Mouse (Mus musculus) neural tube, embryonic 11.5 days (tissue): ENCODE data around the gene Knstrn. TPM values are rescaled to one million over a fixed set of nuclear protein-coding genes. Genes with fewer than 3 reads are reported as not detected.

Source experiments
- ATAC-seq: fragments of 200-750 bp; cut with Nextera tagmentation; 2 replicates; pipeline ENCODE4 v1.8.0; 2017; ENCODE audit warnings: moderate number of reproducible peaks, mild to moderate bottlenecking, moderate TSS enrichment, moderate library complexity; ENCODE audit not compliant: insufficient read depth, low FRiP score, low TSS enrichment
- DNase-seq: peaks from one replicate; pipeline ENCODE4 v3.0.0-alpha.2; 2015; ENCODE audit warnings: low spot score
- H3K27ac ChIP-seq: fragments of 300-500 bp; sonication (generic); 2 replicates; pipeline ENCODE4 v1.5.1; 2014; ENCODE audit warnings: low read depth, mild to moderate bottlenecking, low read length
- H3K27me3 ChIP-seq: fragments of 300-500 bp; sonication (generic); 2 replicates; pipeline ENCODE4 v1.6.1; 2014; ENCODE audit warnings: mild to moderate bottlenecking, low read length, mixed read lengths; ENCODE audit not compliant: control insufficient read depth, insufficient read depth
- H3K36me3 ChIP-seq: fragments of 300-500 bp; sonication (generic); 2 replicates; pipeline ENCODE4 v1.6.1; 2014; ENCODE audit warnings: mild to moderate bottlenecking, low read length, moderate library complexity, mixed read lengths; ENCODE audit not compliant: control insufficient read depth, insufficient read depth
- H3K4me1 ChIP-seq: fragments of 300-500 bp; sonication (generic); 2 replicates; pipeline ENCODE4 v1.6.1; 2014; ENCODE audit warnings: low read length, mixed read lengths; ENCODE audit not compliant: control insufficient read depth, insufficient read depth
- H3K4me2 ChIP-seq: fragments of 300-500 bp; sonication (generic); 2 replicates; pipeline ENCODE4 v1.6.1; 2014; ENCODE audit warnings: low read depth, mild to moderate bottlenecking, moderate library complexity
- H3K4me3 ChIP-seq: fragments of 300-500 bp; sonication (generic); 2 replicates; pipeline ENCODE4 v1.5.1; 2014; ENCODE audit warnings: low read depth, low read length
- H3K9ac ChIP-seq: fragments of 300-500 bp; sonication (generic); 2 replicates; pipeline ENCODE4 v1.6.1; 2014; ENCODE audit warnings: mild to moderate bottlenecking, low read length
- H3K9me3 ChIP-seq: fragments of 300-500 bp; sonication (generic); 2 replicates; pipeline ENCODE4 v1.6.1; 2016; ENCODE audit warnings: low read length; ENCODE audit not compliant: control insufficient read depth
- WGBS: fragments of 180-500 bp; shearing (Covaris S2); extraction: QIAGEN DNeasy Blood & Tissue Kit; methylation state at CpG from one replicate; pipeline ENCODE4 v1.1.7; 2014; 5-methylcytosine and 5-hydroxymethylcytosine counted together
- polyA plus RNA-seq: library from polyadenylated mRNA; unstranded; fragments of >200 nt; fragmentation: Nextera tagmentation; extraction: Ambion mirVana; gene quantifications from 2 replicates; pipeline ENCODE4 v1.2.1, GENCODE M21; 2014

Knstrn gene
- polyA plus RNA-seq, 1 experiment from 2014 or later: 146 TPM

DNA sequence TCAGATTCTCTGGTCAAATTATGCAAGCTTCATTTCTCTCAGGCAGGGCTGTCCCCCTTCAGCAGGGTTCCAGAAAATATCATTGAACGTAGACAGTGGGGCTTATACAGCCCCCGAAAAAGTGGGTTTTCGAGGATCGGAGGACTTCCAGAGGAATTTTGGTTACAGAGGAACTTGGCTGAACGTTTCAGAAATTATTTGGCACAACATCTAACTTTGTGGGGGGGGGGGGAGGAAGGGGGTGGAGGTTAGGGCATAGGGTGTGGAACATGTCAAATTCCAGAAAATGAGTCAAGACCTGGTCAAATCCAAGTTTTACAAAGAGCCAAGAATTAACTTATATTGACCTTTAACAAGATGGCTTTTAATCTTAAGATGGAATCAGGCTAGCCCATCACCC is 15.3 kb downstream of the Knstrn start:
- Histone ChIP-seq H3K36me3 (peaks cover 3% of the 10 kb centered on the region), H3K27me3 (no peaks in the 10 kb centered on the region), H3K27ac (no peak overlapping the region), H3K4me3 (no peak overlapping the region), H3K4me1 (no peaks in the 10 kb centered on the region), H3K4me2 (no peak overlapping the region), H3K9me3 (no peaks in the 10 kb centered on the region), H3K9ac (no peak overlapping the region)
- no peak for DNase-seq
- 93% methylated on average over 5 of the region's 5 CpGs for WGBS
- ATAC-seq: no peak

DNA sequence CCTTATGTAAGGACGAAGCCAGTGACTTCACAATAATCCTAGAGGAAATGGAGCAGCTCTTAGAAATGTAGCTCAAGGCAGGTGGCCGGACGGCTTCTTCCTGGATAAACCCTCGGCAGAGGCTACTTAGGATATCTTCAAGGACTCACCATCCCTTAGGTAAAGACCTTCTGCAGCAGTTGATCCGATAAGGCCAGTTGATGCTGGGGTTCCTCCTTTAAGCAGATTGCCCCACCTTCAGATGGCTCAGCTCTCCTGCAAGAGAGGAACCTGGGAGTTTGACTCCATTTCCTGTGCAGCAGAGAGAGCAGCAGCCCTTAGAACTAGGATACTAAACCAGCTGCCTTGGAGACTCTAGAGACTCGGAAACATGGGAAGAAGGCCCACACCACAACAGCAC is 20.3 kb downstream of the Knstrn start:
- no peak for ATAC-seq

DNA sequence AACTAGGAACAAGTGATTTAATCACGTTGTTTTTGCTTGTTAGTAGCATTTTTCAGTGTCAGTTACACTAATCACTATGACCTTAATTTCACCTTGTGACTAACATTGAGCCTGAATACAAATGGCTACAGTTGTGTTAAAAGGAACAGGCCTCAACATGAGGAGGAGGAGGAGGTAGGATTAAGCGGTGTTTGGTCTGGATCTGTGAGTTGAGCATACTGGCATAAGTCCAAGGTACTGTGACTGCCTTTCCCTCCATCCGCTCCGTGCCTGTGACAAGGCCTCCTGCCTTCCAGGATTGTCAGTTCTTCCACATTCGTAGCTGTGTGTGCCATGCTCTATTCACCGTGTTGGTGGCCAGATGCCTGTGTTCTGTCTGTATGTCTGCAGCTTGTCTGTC is 21.3 kb downstream of the Knstrn start:
- ATAC-seq (no peak), DNase-seq (no peak)
- H3K36me3 ChIP-seq: no peaks in the 10 kb centered on the region; the same call in 1 of the 2 replicates
- H3K4me2 ChIP-seq: no peak overlapping the region
- no peak overlapping the region for H3K9ac ChIP-seq
- H3K27ac ChIP-seq: no peak overlapping the region
- 91% methylated on average over 6 of the region's 6 CpGs for WGBS
- no peaks in the 10 kb centered on the region for H3K4me1 ChIP-seq
- no peaks in the 10 kb centered on the region for H3K27me3 ChIP-seq
- H3K9me3 ChIP-seq: no peaks in the 10 kb centered on the region
- H3K4me3 ChIP-seq: no peak overlapping the region

More for the DNA sequence above, 20.3 kb downstream of the Knstrn start:
- H3K27me3 ChIP-seq: no peaks in the 10 kb centered on the region
- H3K4me3 ChIP-seq: no peak overlapping the region
- no peaks in the 10 kb centered on the region for H3K4me1 ChIP-seq
- 91% methylated on average over 6 of the region's 6 CpGs for WGBS
- no peaks in the 10 kb centered on the region; the same call in none of the 2 replicates for H3K36me3 ChIP-seq
- H3K27ac ChIP-seq: no peak overlapping the region
- H3K9me3 ChIP-seq: no peaks in the 10 kb centered on the region
- no peak overlapping the region for H3K9ac ChIP-seq
- H3K4me2 ChIP-seq: no peak overlapping the region
- DNase-seq: no peak

DNA sequence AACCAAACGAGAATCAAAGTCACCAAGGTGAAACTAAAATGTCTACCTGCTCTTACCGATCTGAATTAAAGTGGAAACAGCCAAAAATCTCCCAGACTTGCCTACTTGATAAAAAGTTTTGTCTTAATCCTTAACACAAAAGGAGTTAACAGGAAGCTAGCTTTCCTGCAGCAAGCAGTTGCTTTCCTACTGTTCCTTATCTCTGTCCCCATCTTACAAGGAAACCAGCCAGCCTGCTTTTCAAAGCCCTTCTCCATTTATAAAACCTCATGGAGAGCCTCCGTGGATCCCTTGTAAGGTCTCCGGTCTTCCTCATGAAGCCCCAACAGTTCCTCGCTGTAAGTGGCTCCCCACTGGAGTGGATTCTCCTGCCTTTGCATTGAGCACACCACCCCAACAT is 24.5 kb downstream of the Knstrn start:
- no peaks in the 10 kb centered on the region; the same call in 1 of the 2 replicates for H3K36me3 ChIP-seq
- H3K27me3 ChIP-seq: no peaks in the 10 kb centered on the region
- no peaks in the 10 kb centered on the region for H3K9me3 ChIP-seq
- ATAC-seq (no peak), DNase-seq (no peak)
- no peak overlapping the region for H3K4me3 ChIP-seq
- H3K27ac ChIP-seq: no peak overlapping the region
- H3K4me1 ChIP-seq: no peaks in the 10 kb centered on the region
- no peak overlapping the region for H3K9ac ChIP-seq
- H3K4me2 ChIP-seq: no peak overlapping the region
- 64% methylated on average over 5 of the region's 5 CpGs for WGBS

DNA sequence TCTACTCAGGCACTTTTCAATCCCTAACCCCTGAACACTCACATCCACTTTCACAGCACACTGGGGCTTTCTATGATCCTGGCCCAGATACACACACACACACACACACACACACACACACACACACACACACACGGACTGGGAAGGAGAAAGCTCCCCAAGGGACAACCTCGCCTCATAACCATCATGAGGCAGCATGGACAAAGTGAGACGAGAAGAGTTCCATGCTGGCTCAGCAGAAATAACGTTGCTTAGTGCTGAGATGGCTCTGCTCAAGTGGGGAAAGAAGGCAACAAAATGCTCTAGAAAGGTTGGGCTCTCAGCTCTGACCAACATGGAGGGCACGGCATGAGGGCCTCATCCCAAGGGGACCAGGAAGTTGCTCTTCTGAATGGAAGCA is 27.4 kb downstream of the Knstrn start:
- H3K27me3 ChIP-seq: no peaks in the 10 kb centered on the region
- no peak overlapping the region for H3K4me3 ChIP-seq
- no peak overlapping the region for H3K4me2 ChIP-seq
- no peak for DNase-seq
- H3K9ac ChIP-seq: no peak overlapping the region
- H3K4me1 ChIP-seq: no peaks in the 10 kb centered on the region
- H3K27ac ChIP-seq: no peak overlapping the region
- H3K36me3 ChIP-seq: no peaks in the 10 kb centered on the region
- H3K9me3 ChIP-seq: no peaks in the 10 kb centered on the region
- ATAC-seq: no peak
- WGBS: 69% methylated on average over 5 of the region's 5 CpGs

DNA sequence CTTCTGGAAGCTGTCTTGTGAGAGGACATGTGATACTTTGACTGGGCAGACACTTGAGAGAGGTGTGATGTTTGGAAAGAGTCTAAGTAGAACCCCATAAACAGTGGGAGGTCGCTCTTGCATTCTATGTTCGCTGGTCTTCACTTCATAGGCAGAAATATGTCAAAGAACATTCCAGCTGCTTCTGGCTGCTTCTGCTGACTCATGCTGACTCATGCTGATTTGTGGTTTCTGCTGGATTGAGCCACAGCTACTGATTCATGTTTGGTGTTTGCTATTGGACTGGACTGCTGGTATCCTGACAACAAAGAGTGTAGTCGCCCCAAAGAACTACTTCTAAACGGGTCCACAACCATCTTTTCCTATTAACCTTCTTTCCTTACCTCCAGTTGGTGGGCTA is 28.0 kb downstream of the Knstrn start:
- no peak for DNase-seq
- no peaks in the 10 kb centered on the region for H3K27me3 ChIP-seq
- H3K4me1 ChIP-seq: no peaks in the 10 kb centered on the region
- no peak overlapping the region for H3K9ac ChIP-seq
- no peak overlapping the region for H3K4me3 ChIP-seq
- no peaks in the 10 kb centered on the region for H3K36me3 ChIP-seq
- H3K4me2 ChIP-seq: no peak overlapping the region
- H3K9me3 ChIP-seq: no peaks in the 10 kb centered on the region
- H3K27ac ChIP-seq: no peak overlapping the region
- 87% methylated on average over 4 of the region's 4 CpGs for WGBS
- no peak for ATAC-seq

DNA sequence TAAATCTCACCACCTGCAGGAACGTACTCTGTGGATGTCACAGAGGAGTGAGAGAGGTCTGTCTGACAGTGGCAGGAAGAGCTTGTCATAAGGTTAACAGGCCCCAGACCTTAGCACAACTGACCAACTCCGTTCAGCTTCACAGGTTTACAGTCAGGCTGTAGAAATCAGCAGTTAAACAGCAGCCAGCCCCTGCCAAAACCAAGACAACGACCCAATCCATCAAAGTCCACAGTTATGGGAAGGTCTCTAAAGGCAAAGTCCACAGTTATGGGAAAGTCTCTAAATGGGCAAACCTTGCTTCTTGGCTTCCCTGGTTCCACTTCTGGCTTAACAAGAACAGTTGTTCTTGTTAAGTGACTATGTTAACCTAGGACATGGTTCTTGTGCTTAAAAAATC is 30.6 kb downstream of the Knstrn start:
- Histone ChIP-seq H3K9me3 (no peaks in the 10 kb centered on the region), H3K9ac (no peak overlapping the region), H3K4me3 (no peak overlapping the region), H3K4me1 (no peaks in the 10 kb centered on the region), H3K27me3 (no peaks in the 10 kb centered on the region), H3K27ac (no peak overlapping the region), H3K36me3 (no peaks in the 10 kb centered on the region), H3K4me2 (no peak overlapping the region)
- 76% methylated on average over 3 of the region's 3 CpGs for WGBS
- DNase-seq (no peak), ATAC-seq (no peak)

DNA sequence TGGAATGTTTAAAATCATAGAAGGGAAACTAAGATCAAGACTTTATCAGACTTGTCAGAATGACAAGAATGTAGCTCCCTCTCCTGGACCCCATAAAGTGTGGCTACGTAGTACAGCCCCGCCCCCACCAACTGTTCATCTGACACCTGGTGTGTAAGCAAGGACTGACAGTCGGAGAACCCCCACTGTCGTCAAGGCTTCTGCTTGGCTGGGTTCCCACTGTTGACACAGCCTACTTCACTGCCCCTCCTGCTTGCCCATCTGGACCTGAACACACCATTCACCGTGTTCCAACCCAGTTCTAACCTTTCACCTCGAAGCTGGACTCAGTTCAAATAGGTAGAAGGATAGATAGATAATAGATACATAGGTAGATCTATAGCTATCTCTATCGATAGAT is 32.4 kb downstream of the Knstrn start:
- no peaks in the 10 kb centered on the region for H3K36me3 ChIP-seq
- H3K27ac ChIP-seq: no peak overlapping the region
- no peaks in the 10 kb centered on the region for H3K27me3 ChIP-seq
- no peak overlapping the region for H3K4me3 ChIP-seq
- H3K4me1 ChIP-seq: no peaks in the 10 kb centered on the region
- 55% methylated on average over 7 of the region's 7 CpGs for WGBS
- no peak for DNase-seq
- no peak for ATAC-seq
- no peaks in the 10 kb centered on the region for H3K9me3 ChIP-seq
- no peak overlapping the region for H3K4me2 ChIP-seq
- no peak overlapping the region for H3K9ac ChIP-seq

DNA sequence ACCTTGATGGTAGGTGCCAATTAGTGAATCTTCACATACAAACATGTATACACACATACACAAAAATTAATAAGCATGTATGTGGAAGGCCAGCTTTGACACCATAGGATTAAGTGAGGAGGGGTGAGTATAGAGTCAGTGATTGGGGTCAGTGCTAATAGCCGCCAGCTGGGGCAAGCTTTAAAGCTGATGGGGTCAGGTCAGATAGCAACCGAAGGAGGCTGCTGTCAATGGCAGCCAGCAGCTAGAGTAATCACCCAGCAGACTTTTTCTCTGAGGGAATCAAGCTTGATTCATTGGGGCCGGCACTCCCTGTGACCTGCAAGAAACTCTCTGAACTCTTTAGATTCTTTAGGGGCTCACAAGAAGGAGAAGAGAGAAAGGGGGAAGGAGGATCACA is 38.0 kb downstream of the Knstrn start:
- WGBS: 17% methylated on average over 3 of the region's 3 CpGs
- H3K4me2 ChIP-seq: no peak overlapping the region
- H3K9ac ChIP-seq: no peak overlapping the region
- no peak for DNase-seq
- H3K36me3 ChIP-seq: no peaks in the 10 kb centered on the region
- no peak for ATAC-seq
- no peak overlapping the region for H3K27ac ChIP-seq
- no peaks in the 10 kb centered on the region for H3K4me1 ChIP-seq
- H3K27me3 ChIP-seq: no peaks in the 10 kb centered on the region
- H3K9me3 ChIP-seq: no peaks in the 10 kb centered on the region
- H3K4me3 ChIP-seq: no peak overlapping the region
